Mouse (Mus musculus) midbrain, embryonic 10.5 days (tissue): ENCODE measurements around the gene Crebrf. TPM values are rescaled to one million over a fixed set of nuclear protein-coding genes. Genes with fewer than 3 reads are reported as not detected.

Source experiments
- DNase-seq: peaks from one replicate; pipeline ENCODE4 v3.0.0-alpha.2; 2017; ENCODE audit warnings: low spot score
- H3K27ac ChIP-seq: fragments of 300-500 bp; sonication (generic); replicated peaks from 2 replicates; pipeline ENCODE4 v1.5.1; 2016; ENCODE audit warnings: mild to moderate bottlenecking
- H3K27me3 ChIP-seq: fragments of 300-500 bp; sonication (generic); 2 replicates; pipeline ENCODE4 v1.6.1; 2016; ENCODE audit warnings: low read depth, mild to moderate bottlenecking; ENCODE audit not compliant: poor library complexity, severe bottlenecking
- H3K36me3 ChIP-seq: fragments of 300-500 bp; sonication (generic); 2 replicates; pipeline ENCODE4 v1.6.1; 2016; ENCODE audit warnings: mild to moderate bottlenecking, moderate library complexity
- H3K4me1 ChIP-seq: fragments of 300-500 bp; sonication (generic); 2 replicates; pipeline ENCODE4 v1.6.1; 2016
- H3K4me3 ChIP-seq: fragments of 300-500 bp; sonication (generic); 2 replicates; pipeline ENCODE4 v1.5.1; 2016; ENCODE audit warnings: mild to moderate bottlenecking, moderate library complexity
- H3K9me3 ChIP-seq: fragments of 300-500 bp; sonication (generic); replicated peaks from 2 replicates; pipeline ENCODE4 v1.6.1; 2016; ENCODE audit warnings: mild to moderate bottlenecking
- WGBS: fragments of 180-500 bp; shearing (Covaris S2); methylation state at CpG from one replicate; pipeline ENCODE4 v1.1.7; 2016; 5-methylcytosine and 5-hydroxymethylcytosine counted together
- polyA plus RNA-seq: library from polyadenylated mRNA; unstranded; fragments of >200 nt; fragmentation: Nextera tagmentation; extraction: Ambion mirVana; gene quantifications from 2 replicates; pipeline ENCODE4 v1.2.1, GENCODE M21; 2016

Crebrf gene
- polyA plus RNA-seq, 1 experiment from 2014 or later, result 3.5 TPM

- no peaks in the 10 kb centered on the region for H3K4me1 ChIP-seq
- H3K27ac ChIP-seq, result no peak overlapping the region
- H3K4me3 ChIP-seq, result no peak overlapping the region
- H3K9me3 ChIP-seq, result no peaks in the 10 kb centered on the region
- no peaks in the 10 kb centered on the region for H3K27me3 ChIP-seq
- H3K36me3 ChIP-seq, result peaks cover 5% of the 10 kb centered on the region
- 92% methylated on average over 7 of the region's 7 CpGs for WGBS
- no peak for DNase-seq
These were observed 24.3 kb upstream of the Crebrf start for GRCm38 (mm10) chr17:26691110-26691509.

DNA sequence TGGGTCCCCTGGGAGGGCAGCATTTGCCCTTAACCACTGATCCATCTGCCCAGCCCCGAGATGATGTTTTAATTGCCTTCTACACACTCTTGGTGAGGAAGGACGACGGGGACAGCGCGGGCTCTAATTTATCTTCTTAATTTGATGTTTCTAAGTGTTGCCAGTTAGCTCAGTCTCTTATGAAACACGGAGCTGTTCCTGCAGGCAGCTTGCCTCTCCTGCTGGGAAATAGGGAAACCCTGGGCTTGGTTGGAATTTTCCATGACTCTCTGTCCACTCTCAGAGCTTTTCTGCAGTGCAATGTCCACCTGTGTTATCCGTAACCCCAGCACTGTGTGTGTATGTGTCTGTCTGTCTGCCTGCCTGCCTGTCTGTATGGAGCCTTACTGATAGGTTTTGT is 22.0 kb upstream of the Crebrf start:
- H3K9me3 ChIP-seq, result no peaks in the 10 kb centered on the region
- no peak for DNase-seq
- WGBS, result 89% methylated on average over 7 of the region's 7 CpGs
- no peak overlapping the region for H3K4me3 ChIP-seq
- peaks cover 24% of the 10 kb centered on the region for H3K36me3 ChIP-seq
- H3K27me3 ChIP-seq, result no peaks in the 10 kb centered on the region
- no peak overlapping the region for H3K27ac ChIP-seq
- H3K4me1 ChIP-seq, result no peaks in the 10 kb centered on the region

- Histone ChIP-seq H3K9me3 (no peaks in the 10 kb centered on the region), H3K27me3 (no peaks in the 10 kb centered on the region), H3K27ac (no peak overlapping the region), H3K36me3 (peaks cover 31% of the 10 kb centered on the region), H3K4me3 (no peak overlapping the region), H3K4me1 (no peaks in the 10 kb centered on the region)
- DNase-seq, result no peak
- 88% methylated on average over 7 of the region's 7 CpGs for WGBS
These were observed 21.3 kb upstream of the Crebrf start for GRCm38 (mm10) chr17:26694171-26694570.

GRCm38 (mm10) chr17:26695193-26695592 is 20.3 kb upstream of the Crebrf start:
- Histone ChIP-seq H3K27ac (no peak overlapping the region), H3K36me3 (peaks cover 42% of the 10 kb centered on the region), H3K4me1 (no peaks in the 10 kb centered on the region), H3K4me3 (no peak overlapping the region), H3K27me3 (no peaks in the 10 kb centered on the region), H3K9me3 (no peaks in the 10 kb centered on the region)
- DNase-seq, result no peak
- 96% methylated on average over 3 of the region's 3 CpGs for WGBS

DNA sequence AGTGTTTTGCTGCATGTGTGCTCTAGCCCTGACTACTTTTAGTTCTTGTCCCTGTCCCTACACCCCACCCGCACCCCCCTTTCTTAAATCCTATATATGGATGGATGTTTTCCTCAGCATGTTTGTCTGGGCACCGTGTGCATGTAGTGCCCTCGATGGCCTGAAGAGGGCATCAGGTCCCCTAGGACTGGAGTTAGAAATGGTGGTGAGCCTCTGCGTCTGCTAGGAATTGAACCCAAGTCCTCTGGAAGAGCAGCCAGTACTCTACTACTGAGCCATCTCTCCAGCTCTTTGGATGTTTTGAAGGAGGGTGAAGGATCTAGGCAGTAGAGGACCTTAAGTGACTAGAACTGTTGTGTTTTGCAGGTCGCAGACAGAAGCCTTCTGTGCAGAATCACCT is 16.6 kb upstream of the Crebrf start:
- H3K27ac ChIP-seq, result no peak overlapping the region
- DNase-seq, result no peak
- no peaks in the 10 kb centered on the region for H3K4me1 ChIP-seq
- H3K27me3 ChIP-seq, result no peaks in the 10 kb centered on the region
- peaks cover 49% of the 10 kb centered on the region for H3K36me3 ChIP-seq
- H3K4me3 ChIP-seq, result no peak overlapping the region
- no peaks in the 10 kb centered on the region for H3K9me3 ChIP-seq
- 88% methylated on average over 5 of the region's 5 CpGs for WGBS

DNA sequence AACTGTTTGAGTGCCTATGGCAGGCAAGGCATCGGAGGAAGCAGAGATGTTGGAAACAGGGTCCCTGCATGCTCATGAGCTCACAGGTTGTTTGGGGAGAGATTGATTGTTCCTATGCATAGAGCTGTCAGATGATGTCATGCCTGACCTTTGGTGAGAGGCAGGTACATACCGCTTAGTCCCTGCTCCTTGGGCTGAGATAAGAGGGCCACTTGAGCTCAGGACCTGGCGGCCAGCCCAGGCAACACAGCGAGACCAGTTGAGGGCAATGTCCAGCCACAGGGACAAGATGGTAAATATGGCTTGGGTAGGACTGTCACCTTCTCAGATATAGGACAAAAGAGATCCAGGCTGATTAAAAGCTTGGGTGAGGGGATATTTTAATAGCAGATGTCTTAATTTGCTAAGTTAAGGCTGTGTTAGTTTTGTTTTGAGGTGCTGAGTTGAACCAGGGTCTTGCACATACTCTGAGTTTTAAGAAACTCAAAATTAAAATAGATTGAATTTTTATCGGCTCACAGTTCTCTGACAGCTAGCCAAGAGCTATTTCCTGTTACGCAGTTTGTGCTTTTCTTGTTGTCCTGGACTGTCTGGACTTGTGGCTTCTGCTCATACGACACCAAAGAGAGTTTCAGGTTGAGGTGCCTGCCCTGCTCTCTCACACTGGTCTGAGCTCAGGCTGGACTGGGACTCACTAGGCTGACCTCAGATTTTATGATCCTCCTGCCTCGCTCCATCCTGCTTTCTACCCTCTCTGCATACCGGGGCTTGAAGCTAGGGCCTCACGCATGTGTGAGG is 15.4 kb upstream of the Crebrf start:
- Histone ChIP-seq H3K27ac (no peak overlapping the region), H3K4me1 (no peaks in the 10 kb centered on the region), H3K9me3 (no peaks in the 10 kb centered on the region), H3K36me3 (peaks cover 49% of the 10 kb centered on the region), H3K4me3 (no peak overlapping the region), H3K27me3 (no peaks in the 10 kb centered on the region)
- DNase-seq, result no peak
- WGBS, result 94% methylated on average over 10 of the region's 10 CpGs

DNA sequence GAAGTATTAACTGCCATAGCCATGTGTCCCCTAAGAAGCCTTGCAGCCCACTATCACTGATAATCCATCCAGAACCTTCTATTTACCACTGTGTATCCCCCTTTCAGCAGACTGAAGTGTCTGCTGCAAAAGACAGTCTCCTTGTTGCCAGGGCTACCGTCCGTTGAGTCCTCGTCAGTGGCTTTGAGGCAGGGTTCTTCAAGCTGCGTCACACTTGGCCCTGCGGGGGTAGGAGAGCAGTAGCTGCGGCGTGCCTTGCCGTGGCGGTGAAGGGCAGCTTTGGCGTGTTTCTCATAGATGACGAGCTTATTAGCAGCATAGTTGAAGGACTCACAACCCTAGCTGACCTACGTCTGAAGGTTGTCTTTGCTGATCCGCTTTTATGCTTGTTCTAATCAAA is 13.9 kb upstream of the Crebrf start:
- H3K4me1 ChIP-seq, result no peaks in the 10 kb centered on the region
- 87% methylated on average over 13 of the region's 13 CpGs for WGBS
- peaks cover 41% of the 10 kb centered on the region for H3K36me3 ChIP-seq
- no peaks in the 10 kb centered on the region for H3K9me3 ChIP-seq
- DNase-seq, result no peak
- H3K27ac ChIP-seq, result no peak overlapping the region
- H3K4me3 ChIP-seq, result no peak overlapping the region
- H3K27me3 ChIP-seq, result no peaks in the 10 kb centered on the region

GRCm38 (mm10) chr17:26702621-26703020 is 12.8 kb upstream of the Crebrf start:
- Histone ChIP-seq H3K4me1 (no peaks in the 10 kb centered on the region), H3K27me3 (no peaks in the 10 kb centered on the region), H3K4me3 (no peak overlapping the region), H3K27ac (no peak overlapping the region), H3K36me3 (peaks cover 33% of the 10 kb centered on the region), H3K9me3 (no peaks in the 10 kb centered on the region)
- no peak for DNase-seq
- 84% methylated on average over 4 of the region's 4 CpGs for WGBS

DNA sequence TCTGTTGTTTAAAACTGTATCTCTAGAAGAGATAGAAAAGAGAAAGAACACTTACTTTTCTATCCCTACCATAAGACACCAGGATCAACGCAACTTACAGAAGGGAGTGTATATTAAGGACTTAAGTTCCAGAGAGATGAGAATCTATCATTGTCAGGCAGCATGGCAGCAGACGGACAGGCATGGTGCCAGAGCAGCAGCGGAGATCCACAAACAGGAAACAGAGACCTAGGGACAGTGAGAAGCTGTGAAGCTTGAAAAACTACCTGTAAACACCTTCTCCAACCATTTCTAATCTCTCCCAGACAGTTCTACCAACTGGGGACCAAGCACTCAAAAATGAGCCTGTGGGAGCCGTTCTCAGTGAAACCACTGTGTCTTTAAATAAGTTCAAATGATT is 11.8 kb upstream of the Crebrf start:
- no peaks in the 10 kb centered on the region for H3K27me3 ChIP-seq
- no peak overlapping the region for H3K27ac ChIP-seq
- peaks cover 23% of the 10 kb centered on the region for H3K36me3 ChIP-seq
- no peak overlapping the region for H3K4me3 ChIP-seq
- no peaks in the 10 kb centered on the region for H3K4me1 ChIP-seq
- WGBS, result 96% methylated on average over 4 of the region's 4 CpGs
- no peaks in the 10 kb centered on the region for H3K9me3 ChIP-seq
- no peak for DNase-seq

GRCm38 (mm10) chr17:26705463-26706359 is 9.7 kb upstream of the Crebrf start:
- Histone ChIP-seq H3K4me1 (no peaks in the 10 kb centered on the region), H3K27me3 (no peaks in the 10 kb centered on the region), H3K9me3 (no peaks in the 10 kb centered on the region), H3K36me3 (0 out of 2 replicates have a peak, but pooled peaks cover 4% of the 10 kb centered on the region), H3K4me3 (no peak overlapping the region), H3K27ac (no peak overlapping the region)
- DNase-seq, result no peak
- WGBS, result 85% methylated on average over 11 of the region's 11 CpGs

GRCm38 (mm10) chr17:26707066-26707465 is 8.4 kb upstream of the Crebrf start:
- H3K9me3 ChIP-seq, result no peaks in the 10 kb centered on the region
- WGBS, result 74% methylated on average over 7 of the region's 7 CpGs
- DNase-seq, result no peak
- H3K27me3 ChIP-seq, result no peaks in the 10 kb centered on the region
- H3K4me1 ChIP-seq, result no peaks in the 10 kb centered on the region
- H3K4me3 ChIP-seq, result no peak overlapping the region
- no peaks in the 10 kb centered on the region for H3K36me3 ChIP-seq
- no peak overlapping the region for H3K27ac ChIP-seq

GRCm38 (mm10) chr17:26708499-26708898 is 7.0 kb upstream of the Crebrf start:
- no peak overlapping the region for H3K27ac ChIP-seq
- H3K4me1 ChIP-seq, result no peaks in the 10 kb centered on the region

GRCm38 (mm10) chr17:26708993-26709590 is 6.4 kb upstream of the Crebrf start:
- WGBS, result 69% methylated on average over 9 of the region's 9 CpGs
- no peak overlapping the region for H3K27ac ChIP-seq
- H3K27me3 ChIP-seq, result no peaks in the 10 kb centered on the region
- H3K4me3 ChIP-seq, result no peak overlapping the region
- H3K36me3 ChIP-seq, result no peaks in the 10 kb centered on the region
- no peaks in the 10 kb centered on the region for H3K9me3 ChIP-seq
- no peak for DNase-seq
- H3K4me1 ChIP-seq, result no peaks in the 10 kb centered on the region

More at GRCm38 (mm10) chr17:26708499-26708898, 7.0 kb upstream of the Crebrf start:
- Histone ChIP-seq H3K36me3 (no peaks in the 10 kb centered on the region), H3K4me3 (no peak overlapping the region), H3K27me3 (no peaks in the 10 kb centered on the region), H3K9me3 (no peaks in the 10 kb centered on the region)
- DNase-seq, result no peak
